Mouse (Mus musculus) layer of hippocampus, postnatal 36 days (tissue): Measurements from ENCODE around the gene Slc1a2. TPM values are rescaled to one million over a fixed set of nuclear protein-coding genes. Genes with fewer than 3 reads are reported as not detected.

Experiments
- DNase-seq, 2 experiments: peaks; one replicate each; pipeline ENCODE4 v3.0.0; 2022
- total RNA-seq, 2 experiments: library from RNA; stranded (reverse); gene quantifications; 2 replicates each; pipeline ENCODE4 v1.2.3; 2021

The Slc1a2 gene
- total RNA-seq, 2 experiments from 2014 or later = 1,671 to 1,869 TPM

GRCm38 (mm10) chr2:102764602-102765374, 106.3 kb downstream of the Slc1a2 start:
- DNase-seq = no peak

- DNase-seq = no peak
Measured at GRCm38 (mm10) chr2:102768267-102768666, 109.8 kb downstream of the Slc1a2 start.

GRCm38 (mm10) chr2:102771304-102771703, 112.8 kb downstream of the Slc1a2 start:
- no peak for DNase-seq

- DNase-seq = no peak
Measured at GRCm38 (mm10) chr2:102772276-102772675, 113.8 kb downstream of the Slc1a2 start.

- no peak for DNase-seq
Measured at GRCm38 (mm10) chr2:102774700-102775099, 116.2 kb downstream of the Slc1a2 start.

- no peak for DNase-seq
Measured at GRCm38 (mm10) chr2:102775561-102775960, 117.1 kb downstream of the Slc1a2 start.

GRCm38 (mm10) chr2:102778208-102778607, 119.7 kb downstream of the Slc1a2 start:
- no peak for DNase-seq

- no peak for DNase-seq
Measured at GRCm38 (mm10) chr2:102782751-102783150, 124.3 kb downstream of the Slc1a2 start.

- DNase-seq = no peak
Measured at GRCm38 (mm10) chr2:102785696-102786095, 127.2 kb downstream of the Slc1a2 start.

- DNase-seq = no peak
Measured at GRCm38 (mm10) chr2:102791641-102792040, 133.2 kb downstream of the Slc1a2 start.

GRCm38 (mm10) chr2:102792804-102793203, 134.3 kb downstream of the Slc1a2 start:
- no peak for DNase-seq

GRCm38 (mm10) chr2:102795034-102795433, 136.6 kb downstream of the Slc1a2 start:
- DNase-seq = no peak

- no peak for DNase-seq
Measured at GRCm38 (mm10) chr2:102798149-102798548, 139.7 kb downstream of the Slc1a2 start.

GRCm38 (mm10) chr2:102801899-102802298, 143.4 kb downstream of the Slc1a2 start:
- DNase-seq = no peak

GRCm38 (mm10) chr2:102804109-102804508, 145.7 kb downstream of the Slc1a2 start:
- DNase-seq = no peak

- no peak for DNase-seq
Measured at GRCm38 (mm10) chr2:102805283-102805682, 146.8 kb downstream of the Slc1a2 start.

- no peak for DNase-seq
Measured at GRCm38 (mm10) chr2:102805761-102806496, 147.5 kb downstream of the Slc1a2 start.

- DNase-seq = no peak
Measured at GRCm38 (mm10) chr2:102807633-102808032, 149.2 kb downstream of the Slc1a2 start.

GRCm38 (mm10) chr2:102809436-102809835, 151.0 kb downstream of the Slc1a2 start:
- DNase-seq = no peak

GRCm38 (mm10) chr2:102812756-102813155, 154.3 kb downstream of the Slc1a2 start:
- DNase-seq = no peak

GRCm38 (mm10) chr2:102815289-102815809, 156.9 kb downstream of the Slc1a2 start:
- DNase-seq = no peak

- peak; percentile 5 to 12 for DNase-seq
Measured at GRCm38 (mm10) chr2:102820225-102820711, 161.8 kb downstream of the Slc1a2 start.

- no peak for DNase-seq
Measured at GRCm38 (mm10) chr2:102820790-102821189, 162.3 kb downstream of the Slc1a2 start.
